Mouse (Mus musculus): ENCODE results near the gene Scrn2. TPM values are rescaled to one million over a fixed set of nuclear protein-coding genes. Genes with fewer than 3 reads are reported as not detected.

Gene Scrn2
- total RNA-seq, 1 experiment: 16.5 TPM

- in situ Hi-C loops (cut with MboI; ENCODE audit: low sequenced_read_pairs in 2 of 2, unreplicated experiment in 2 of 2): no loop called here
- Histone ChIP-seq H3K9ac (ENCODE audit: insufficient read depth, low read depth, low read length, poor library complexity, severe bottlenecking) (no peak overlapping the region), H3K4me3 (ENCODE audit: insufficient read depth in 1 of 2, low read depth in 1 of 2, low read length in 2 of 2, poor library complexity in 1 of 2, severe bottlenecking in 1 of 2) (no peak overlapping the region)
Observed at GRCm38 (mm10) chr11:97009198-97009790, 20.4 kb upstream of the Scrn2 start.

DNA sequence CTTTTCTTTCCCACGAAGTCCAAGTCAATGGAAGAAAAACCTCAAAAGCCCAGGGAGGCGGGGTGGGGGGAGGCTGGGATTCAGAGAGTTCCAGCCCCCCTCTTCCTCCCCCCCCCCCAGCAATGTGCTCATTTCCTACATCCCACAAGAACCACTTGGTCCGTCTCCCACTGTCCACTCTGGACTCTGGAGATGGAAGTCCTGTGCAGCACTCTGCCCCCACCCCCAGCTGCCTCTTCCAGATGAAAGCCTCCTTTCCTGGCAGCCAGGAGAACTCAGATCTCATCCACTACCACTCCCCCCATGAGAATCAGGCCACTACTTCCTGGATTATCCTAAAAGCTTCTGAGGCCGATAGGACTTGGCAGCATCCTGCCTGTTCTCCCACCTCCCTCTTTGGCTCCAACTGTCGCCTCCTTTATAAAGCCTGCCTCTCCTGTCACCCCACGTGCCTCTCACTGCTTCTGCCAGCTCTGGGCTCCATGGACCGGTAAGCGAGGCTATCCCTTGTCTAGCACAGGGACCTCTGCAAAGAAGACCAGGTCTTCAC is 16.5 kb upstream of the Scrn2 start, which contains the start of gene Sp6:
TSS of gene Sp6 (plus strand) at position 274 of the 550 bp plus-strand sequence.
- H3K4me1 ChIP-seq (ENCODE audit: control insufficient read depth in 2 of 2, insufficient read depth in 2 of 2, low read length in 2 of 2, poor library complexity in 1 of 2): no peaks in the 10 kb centered on the region
- no peaks in the 10 kb centered on the region for H3K36me3 ChIP-seq (ENCODE audit: control insufficient read depth, insufficient read depth, low read length, poor library complexity, severe bottlenecking)
- no peaks in the 10 kb centered on the region for H3K9me3 ChIP-seq (ENCODE audit: control insufficient read depth, insufficient read depth, low read depth, low read length)
- H3K4me3 ChIP-seq (ENCODE audit: insufficient read depth in 1 of 2, low read depth in 1 of 2, low read length in 2 of 2, poor library complexity in 1 of 2, severe bottlenecking in 1 of 2): no peak within 1 kb of the TSS
- in situ Hi-C loops (cut with MboI; ENCODE audit: low sequenced_read_pairs in 2 of 2, unreplicated experiment in 2 of 2): no loop called here
- H3K9ac ChIP-seq (ENCODE audit: insufficient read depth, low read depth, low read length, poor library complexity, severe bottlenecking): no peak within 1 kb of the TSS
- DNase-seq (ENCODE audit: low read depth, low spot score): no peak
- TF ChIP-seq HCFC1 (IDR thresholded peaks at IDR 0.05; ENCODE audit: borderline replicate concordance, insufficient read depth, low read length): no peak
- no peak for TF ChIP-seq ZNF384 (IDR thresholded peaks at IDR 0.05; ENCODE audit: low read depth, low read length)
- TF ChIP-seq CHD2 (IDR thresholded peaks at IDR 0.05; ENCODE audit: low read depth, low read length): no peak
- TF ChIP-seq ZC3H11A (IDR thresholded peaks at IDR 0.05; ENCODE audit: borderline replicate concordance, low read depth, low read length): no peak
- TF ChIP-seq MAFK (IDR thresholded peaks at IDR 0.05; ENCODE audit: insufficient read depth, low read depth, low read length): no peak
- H3K27ac ChIP-seq (ENCODE audit: insufficient read depth, low read depth, low read length, poor library complexity, severe bottlenecking): no peak within 1 kb of the TSS

More at GRCm38 (mm10) chr11:97009198-97009790, 20.4 kb upstream of the Scrn2 start:
- Histone ChIP-seq H3K9me3 (ENCODE audit: control insufficient read depth, insufficient read depth, low read depth, low read length) (no peaks in the 10 kb centered on the region), H3K36me3 (ENCODE audit: control insufficient read depth, insufficient read depth, low read length, poor library complexity, severe bottlenecking) (no peaks in the 10 kb centered on the region), H3K4me1 (ENCODE audit: control insufficient read depth in 2 of 2, insufficient read depth in 2 of 2, low read length in 2 of 2, poor library complexity in 1 of 2) (no peaks in the 10 kb centered on the region), H3K27ac (ENCODE audit: insufficient read depth, low read depth, low read length, poor library complexity, severe bottlenecking) (no peak overlapping the region)
- no peak for DNase-seq (ENCODE audit: low read depth, low spot score)
- TF ChIP-seq ZC3H11A (IDR thresholded peaks at IDR 0.05; ENCODE audit: borderline replicate concordance, low read depth, low read length) (no peak), CHD2 (IDR thresholded peaks at IDR 0.05; ENCODE audit: low read depth, low read length) (no peak), MAFK (IDR thresholded peaks at IDR 0.05; ENCODE audit: insufficient read depth, low read depth, low read length) (no peak), ZNF384 (IDR thresholded peaks at IDR 0.05; ENCODE audit: low read depth, low read length) (no peak), HCFC1 (IDR thresholded peaks at IDR 0.05; ENCODE audit: borderline replicate concordance, insufficient read depth, low read length) (no peak)

- DNase-seq (ENCODE audit: low read depth, low spot score): no peak
- H3K4me1 ChIP-seq (ENCODE audit: control insufficient read depth in 2 of 2, insufficient read depth in 2 of 2, low read length in 2 of 2, poor library complexity in 1 of 2): peaks cover 1 to 2% of the 10 kb centered on the region in 2 experiments; a peak in 1 of 4 replicates
- peak overlapping the region; percentile 45 for H3K9ac ChIP-seq (ENCODE audit: insufficient read depth, low read depth, low read length, poor library complexity, severe bottlenecking)
Observed at GRCm38 (mm10) chr11:97017696-97018582, 11.8 kb upstream of the Scrn2 start.

DNA sequence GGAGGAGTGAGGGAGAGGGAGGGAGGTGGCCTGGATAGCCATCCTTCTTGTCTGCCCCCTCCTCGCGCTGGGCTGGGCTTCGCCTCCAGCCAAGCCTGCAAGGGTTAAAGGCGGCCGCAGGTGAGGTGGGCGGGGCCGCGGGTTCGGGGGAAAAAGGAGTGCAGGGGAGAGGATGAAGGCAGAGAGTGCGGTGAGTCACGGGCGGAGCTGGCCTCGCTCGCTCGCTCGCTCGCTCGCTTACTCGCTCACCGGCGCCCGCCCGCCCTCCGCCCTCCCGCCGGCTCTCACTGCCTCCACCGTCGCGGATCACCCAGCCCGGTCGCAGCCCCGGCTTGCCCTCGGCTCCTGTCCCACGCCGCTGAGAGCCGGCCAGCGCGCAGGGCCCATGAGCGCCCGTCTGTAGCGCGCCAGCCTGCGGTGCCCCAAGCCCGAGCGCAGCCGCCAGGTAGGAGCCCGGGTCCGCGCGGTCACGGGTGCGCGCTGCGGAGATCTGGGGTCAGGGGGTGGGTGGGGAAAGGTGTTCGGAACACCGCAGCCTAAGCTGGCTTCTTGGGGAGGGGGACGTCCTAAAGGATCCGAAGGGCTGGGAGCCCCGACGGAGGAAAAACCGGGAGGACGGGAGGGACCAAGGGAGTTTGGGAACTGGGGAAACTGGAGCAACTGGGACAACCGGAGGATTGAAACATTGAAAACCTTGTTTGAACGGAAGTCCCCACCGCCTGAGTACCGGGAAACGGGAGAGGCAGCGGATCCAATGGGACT is 11.0 kb upstream of the Scrn2 start:
- no peaks in the 10 kb centered on the region for H3K9me3 ChIP-seq (ENCODE audit: control insufficient read depth, insufficient read depth, low read depth, low read length)
- H3K4me3 ChIP-seq (ENCODE audit: insufficient read depth in 1 of 2, low read depth in 1 of 2, low read length in 2 of 2, poor library complexity in 1 of 2, severe bottlenecking in 1 of 2): peak overlapping the region; percentile 57 to 84
- no peak for DNase-seq (ENCODE audit: low read depth, low spot score)
- H3K9ac ChIP-seq (ENCODE audit: insufficient read depth, low read depth, low read length, poor library complexity, severe bottlenecking): peak overlapping the region; percentile 73
- no peak for TF ChIP-seq ZNF384 (IDR thresholded peaks at IDR 0.05; ENCODE audit: low read depth, low read length)
- TF ChIP-seq ZC3H11A (IDR thresholded peaks at IDR 0.05; ENCODE audit: borderline replicate concordance, low read depth, low read length): no peak
- no peak for TF ChIP-seq MAFK (IDR thresholded peaks at IDR 0.05; ENCODE audit: insufficient read depth, low read depth, low read length)
- no peak for TF ChIP-seq HCFC1 (IDR thresholded peaks at IDR 0.05; ENCODE audit: borderline replicate concordance, insufficient read depth, low read length)
- no peak for TF ChIP-seq CHD2 (IDR thresholded peaks at IDR 0.05; ENCODE audit: low read depth, low read length)
- no peaks in the 10 kb centered on the region for H3K36me3 ChIP-seq (ENCODE audit: control insufficient read depth, insufficient read depth, low read length, poor library complexity, severe bottlenecking)
- no peak overlapping the region for H3K27ac ChIP-seq (ENCODE audit: insufficient read depth, low read depth, low read length, poor library complexity, severe bottlenecking)
- in situ Hi-C loops (cut with MboI; ENCODE audit: low sequenced_read_pairs in 2 of 2, unreplicated experiment in 2 of 2): no loop called here
- H3K4me1 ChIP-seq (ENCODE audit: control insufficient read depth in 2 of 2, insufficient read depth in 2 of 2, low read length in 2 of 2, poor library complexity in 1 of 2): peaks cover 3 to 4% of the 10 kb centered on the region in 2 experiments; a peak in 1 of 4 replicates

More at GRCm38 (mm10) chr11:97017696-97018582, 11.8 kb upstream of the Scrn2 start:
- no peak overlapping the region for H3K27ac ChIP-seq (ENCODE audit: insufficient read depth, low read depth, low read length, poor library complexity, severe bottlenecking)
- TF ChIP-seq ZNF384 (IDR thresholded peaks at IDR 0.05; ENCODE audit: low read depth, low read length) (no peak), CHD2 (IDR thresholded peaks at IDR 0.05; ENCODE audit: low read depth, low read length) (no peak), MAFK (IDR thresholded peaks at IDR 0.05; ENCODE audit: insufficient read depth, low read depth, low read length) (no peak), ZC3H11A (IDR thresholded peaks at IDR 0.05; ENCODE audit: borderline replicate concordance, low read depth, low read length) (no peak), HCFC1 (IDR thresholded peaks at IDR 0.05; ENCODE audit: borderline replicate concordance, insufficient read depth, low read length) (no peak)
- peak overlapping the region; percentile 57 to 84 for H3K4me3 ChIP-seq (ENCODE audit: insufficient read depth in 1 of 2, low read depth in 1 of 2, low read length in 2 of 2, poor library complexity in 1 of 2, severe bottlenecking in 1 of 2)
- in situ Hi-C loops (cut with MboI; ENCODE audit: low sequenced_read_pairs in 2 of 2, unreplicated experiment in 2 of 2): no loop called here
- H3K9me3 ChIP-seq (ENCODE audit: control insufficient read depth, insufficient read depth, low read depth, low read length): no peaks in the 10 kb centered on the region
- H3K36me3 ChIP-seq (ENCODE audit: control insufficient read depth, insufficient read depth, low read length, poor library complexity, severe bottlenecking): no peaks in the 10 kb centered on the region

Measured in ES-E14 (cell line).